Mouse (Mus musculus) hindbrain, embryonic 13.5 days (tissue): ENCODE measurements around the gene Mr1. TPM values are rescaled to one million over a fixed set of nuclear protein-coding genes. Genes with fewer than 3 reads are reported as not detected.

Experiments used
- ATAC-seq: fragments of 200-750 bp; cut with Nextera tagmentation; 2 replicates; pipeline ENCODE4 v1.8.0; 2017; ENCODE audit warnings: moderate TSS enrichment; ENCODE audit not compliant: low FRiP score
- H3K27ac ChIP-seq: fragments of 300-500 bp; sonication (generic); 2 replicates; pipeline ENCODE4 v1.5.1; 2015; ENCODE audit warnings: inconsistent platforms, mild to moderate bottlenecking, moderate library complexity
- H3K27me3 ChIP-seq: fragments of 300-500 bp; sonication (generic); 2 replicates; pipeline ENCODE4 v1.6.1; 2015; ENCODE audit warnings: mild to moderate bottlenecking, inconsistent platforms
- H3K36me3 ChIP-seq: fragments of 300-500 bp; sonication (generic); 2 replicates; pipeline ENCODE4 v1.6.1; 2015; ENCODE audit warnings: mild to moderate bottlenecking, inconsistent platforms
- H3K4me1 ChIP-seq: fragments of 300-500 bp; sonication (generic); replicated peaks from 2 replicates; pipeline ENCODE4 v1.6.1; 2015; ENCODE audit warnings: inconsistent platforms
- H3K4me2 ChIP-seq: fragments of 300-500 bp; sonication (generic); 2 replicates; pipeline ENCODE4 v1.6.1; 2015; ENCODE audit warnings: inconsistent platforms, mild to moderate bottlenecking, moderate library complexity
- H3K4me3 ChIP-seq: fragments of 300-500 bp; sonication (generic); 2 replicates; pipeline ENCODE4 v1.5.1; 2015; ENCODE audit warnings: mild to moderate bottlenecking, inconsistent platforms
- H3K9ac ChIP-seq: fragments of 300-500 bp; sonication (generic); 2 replicates; pipeline ENCODE4 v1.6.1; 2015; ENCODE audit warnings: mild to moderate bottlenecking, inconsistent platforms
- H3K9me3 ChIP-seq: fragments of 300-500 bp; sonication (generic); 2 replicates; pipeline ENCODE4 v1.6.1; 2016; ENCODE audit warnings: inconsistent platforms
- WGBS: fragments of 180-500 bp; shearing (Covaris S2); methylation state at CpG from one replicate; pipeline ENCODE4 v1.1.7; 2015; 5-methylcytosine and 5-hydroxymethylcytosine counted together
- polyA plus RNA-seq: library from polyadenylated mRNA; unstranded; fragments of >200 nt; fragmentation: Nextera tagmentation; extraction: Ambion mirVana; gene quantifications from 2 replicates; pipeline ENCODE4 v1.2.1, GENCODE M21; 2015

The Mr1 gene
- polyA plus RNA-seq, 1 experiment from 2014 or later, result 2.1 TPM

- Histone ChIP-seq H3K27ac (peak overlapping the region; percentile 94), H3K9ac (peak overlapping the region; percentile 94), H3K4me3 (peak overlapping the region; percentile 94), H3K27me3 (no peaks in the 10 kb centered on the region), H3K4me1 (peaks cover 26% of the 10 kb centered on the region), H3K4me2 (peak overlapping the region; percentile 66), H3K36me3 (no peaks in the 10 kb centered on the region), H3K9me3 (no peaks in the 10 kb centered on the region)
- peak; percentile 69 for ATAC-seq
- WGBS, result under 1% methylated on average over 45 of the region's 46 CpGs
Measured at GRCm38 (mm10) chr1:155158970-155159484, 12.4 kb upstream of the Mr1 start.

GRCm38 (mm10) chr1:155158141-155158969 is 11.7 kb upstream of the Mr1 start, which contains the start of gene Stx6:
Gene Stx6, plus strand, starts transcription at chr1:155158715.
- Histone ChIP-seq H3K9ac (peak within 1 kb of the TSS; percentile 94), H3K36me3 (no peaks in the 10 kb centered on the region), H3K9me3 (no peaks in the 10 kb centered on the region), H3K4me3 (peak within 1 kb of the TSS; percentile 94), H3K4me1 (peaks cover 22% of the 10 kb centered on the region), H3K27ac (peak within 1 kb of the TSS; percentile 94), H3K4me2 (peak within 1 kb of the TSS; percentile 66), H3K27me3 (no peaks in the 10 kb centered on the region)
- peak; percentile 98 for ATAC-seq
- WGBS, result 3% methylated on average over 47 of the region's 48 CpGs

- ATAC-seq, result no peak
- H3K27me3 ChIP-seq, result no peaks in the 10 kb centered on the region
- H3K9me3 ChIP-seq, result no peaks in the 10 kb centered on the region
- no peaks in the 10 kb centered on the region for H3K36me3 ChIP-seq
- no peak overlapping the region for H3K4me3 ChIP-seq
- H3K9ac ChIP-seq, result no peak overlapping the region
- peaks cover 4% of the 10 kb centered on the region; the same call in 1 of the 2 replicates for H3K4me1 ChIP-seq
- no peak overlapping the region for H3K27ac ChIP-seq
- 74% methylated on average over 4 of the region's 4 CpGs for WGBS
- H3K4me2 ChIP-seq, result no peak overlapping the region
Measured at GRCm38 (mm10) chr1:155153906-155154305, 7.3 kb upstream of the Mr1 start.

GRCm38 (mm10) chr1:155150821-155151220 is 4.2 kb upstream of the Mr1 start:
- Histone ChIP-seq H3K36me3 (no peaks in the 10 kb centered on the region), H3K27me3 (no peaks in the 10 kb centered on the region), H3K4me1 (no peaks in the 10 kb centered on the region), H3K4me2 (no peak overlapping the region), H3K27ac (no peak overlapping the region), H3K9me3 (no peaks in the 10 kb centered on the region), H3K4me3 (no peak overlapping the region), H3K9ac (no peak overlapping the region)
- no peak for ATAC-seq
- WGBS, result 94% methylated on average over 5 of the region's 5 CpGs

GRCm38 (mm10) chr1:155149403-155149802 is 2.8 kb upstream of the Mr1 start:
- 88% methylated on average over 3 of the region's 3 CpGs for WGBS
- H3K9ac ChIP-seq, result no peak overlapping the region
- H3K4me1 ChIP-seq, result no peaks in the 10 kb centered on the region
- no peaks in the 10 kb centered on the region for H3K36me3 ChIP-seq
- H3K4me2 ChIP-seq, result no peak overlapping the region
- no peak overlapping the region for H3K27ac ChIP-seq
- H3K4me3 ChIP-seq, result no peak overlapping the region
- H3K9me3 ChIP-seq, result no peaks in the 10 kb centered on the region
- ATAC-seq, result no peak
- H3K27me3 ChIP-seq, result no peaks in the 10 kb centered on the region

GRCm38 (mm10) chr1:155147228-155147627 is 614 bp upstream of the Mr1 start:
- Histone ChIP-seq H3K36me3 (no peaks in the 10 kb centered on the region), H3K4me2 (no peak overlapping the region), H3K9me3 (no peaks in the 10 kb centered on the region), H3K27ac (no peak overlapping the region), H3K9ac (no peak overlapping the region), H3K4me1 (no peaks in the 10 kb centered on the region), H3K27me3 (no peaks in the 10 kb centered on the region), H3K4me3 (no peak overlapping the region)
- no peak for ATAC-seq
- 74% methylated on average over 2 of the region's 2 CpGs for WGBS

GRCm38 (mm10) chr1:155145620-155146019 is 994 bp downstream of the Mr1 start:
- Histone ChIP-seq H3K4me2 (no peak overlapping the region), H3K4me1 (no peaks in the 10 kb centered on the region)
- WGBS, result 61% methylated on average over 6 of the region's 6 CpGs

GRCm38 (mm10) chr1:155140076-155140475 is 6.5 kb downstream of the Mr1 start:
- ATAC-seq, result no peak
- WGBS, result 70% methylated on average over 2 of the region's 2 CpGs
- Histone ChIP-seq H3K27me3 (no peaks in the 10 kb centered on the region), H3K9ac (no peak overlapping the region), H3K4me3 (no peak overlapping the region), H3K9me3 (no peaks in the 10 kb centered on the region), H3K36me3 (no peaks in the 10 kb centered on the region), H3K4me2 (no peak overlapping the region), H3K27ac (no peak overlapping the region), H3K4me1 (no peaks in the 10 kb centered on the region)

More at GRCm38 (mm10) chr1:155145620-155146019, 994 bp downstream of the Mr1 start:
- H3K27me3 ChIP-seq, result no peaks in the 10 kb centered on the region
- H3K9ac ChIP-seq, result no peak overlapping the region
- ATAC-seq, result no peak
- no peaks in the 10 kb centered on the region for H3K36me3 ChIP-seq
- no peak overlapping the region for H3K27ac ChIP-seq
- no peaks in the 10 kb centered on the region for H3K9me3 ChIP-seq
- H3K4me3 ChIP-seq, result no peak overlapping the region

- Histone ChIP-seq H3K4me3 (no peak overlapping the region), H3K27ac (no peak overlapping the region), H3K36me3 (no peaks in the 10 kb centered on the region), H3K27me3 (no peaks in the 10 kb centered on the region), H3K4me2 (no peak overlapping the region), H3K9me3 (no peaks in the 10 kb centered on the region), H3K4me1 (no peaks in the 10 kb centered on the region), H3K9ac (no peak overlapping the region)
- 93% methylated on average over 7 of the region's 7 CpGs for WGBS
- ATAC-seq, result no peak
Measured at GRCm38 (mm10) chr1:155138795-155139194, 7.8 kb downstream of the Mr1 start.

GRCm38 (mm10) chr1:155134866-155135265 is 11.7 kb downstream of the Mr1 start:
- H3K36me3 ChIP-seq, result no peaks in the 10 kb centered on the region
- no peak overlapping the region for H3K9ac ChIP-seq
- H3K27me3 ChIP-seq, result no peaks in the 10 kb centered on the region
- ATAC-seq, result no peak
- H3K4me3 ChIP-seq, result no peak overlapping the region
- H3K27ac ChIP-seq, result no peak overlapping the region
- 61% methylated on average over 8 of the region's 8 CpGs for WGBS
- no peaks in the 10 kb centered on the region for H3K9me3 ChIP-seq
- H3K4me1 ChIP-seq, result no peaks in the 10 kb centered on the region
- H3K4me2 ChIP-seq, result no peak overlapping the region

- no peak for ATAC-seq
- H3K9ac ChIP-seq, result no peak overlapping the region
- H3K27me3 ChIP-seq, result no peaks in the 10 kb centered on the region
- 95% methylated on average over 5 of the region's 5 CpGs for WGBS
- no peak overlapping the region for H3K4me3 ChIP-seq
- no peaks in the 10 kb centered on the region for H3K36me3 ChIP-seq
- no peaks in the 10 kb centered on the region for H3K9me3 ChIP-seq
- H3K4me1 ChIP-seq, result no peaks in the 10 kb centered on the region
- H3K27ac ChIP-seq, result no peak overlapping the region
- no peak overlapping the region for H3K4me2 ChIP-seq
Measured at GRCm38 (mm10) chr1:155127429-155127934, 19.1 kb downstream of the Mr1 start.

GRCm38 (mm10) chr1:155126716-155127115 is 19.9 kb downstream of the Mr1 start:
- ATAC-seq, result no peak
- H3K4me2 ChIP-seq, result no peak overlapping the region
- no peaks in the 10 kb centered on the region for H3K4me1 ChIP-seq
- no peak overlapping the region for H3K27ac ChIP-seq
- H3K36me3 ChIP-seq, result no peaks in the 10 kb centered on the region
- H3K9me3 ChIP-seq, result no peaks in the 10 kb centered on the region
- H3K27me3 ChIP-seq, result no peaks in the 10 kb centered on the region
- 82% methylated on average over 5 of the region's 5 CpGs for WGBS
- H3K4me3 ChIP-seq, result no peak overlapping the region
- H3K9ac ChIP-seq, result no peak overlapping the region

- Histone ChIP-seq H3K4me1 (no peaks in the 10 kb centered on the region), H3K4me2 (no peak overlapping the region), H3K9me3 (no peaks in the 10 kb centered on the region), H3K9ac (no peak overlapping the region), H3K27me3 (no peaks in the 10 kb centered on the region), H3K36me3 (no peaks in the 10 kb centered on the region), H3K27ac (no peak overlapping the region), H3K4me3 (no peak overlapping the region)
- WGBS, result 96% methylated on average over 5 of the region's 5 CpGs
- no peak for ATAC-seq
Measured at GRCm38 (mm10) chr1:155124397-155124796, 22.2 kb downstream of the Mr1 start.
